Mouse (Mus musculus) hindbrain, embryonic 12.5 days (tissue): ENCODE measurements around the gene Plekhm3. TPM values are rescaled to one million over a fixed set of nuclear protein-coding genes. Genes with fewer than 3 reads are reported as not detected.
A peak's percentile ranks its signal among the peaks of the same experiment; 100 is the strongest.

Source experiments
- ATAC-seq: fragments of 200-750 bp; cut with Nextera tagmentation; 2 replicates; pipeline ENCODE4 v1.8.0; 2017; ENCODE audit warnings: moderate TSS enrichment; ENCODE audit not compliant: low FRiP score
- H3K27ac ChIP-seq: fragments of 300-500 bp; sonication (generic); 2 replicates; pipeline ENCODE4 v1.5.1; 2016; ENCODE audit warnings: mild to moderate bottlenecking
- H3K27me3 ChIP-seq: fragments of 300-500 bp; sonication (generic); 2 replicates; pipeline ENCODE4 v1.6.1; 2016; ENCODE audit warnings: mild to moderate bottlenecking
- H3K36me3 ChIP-seq: fragments of 300-500 bp; sonication (generic); 2 replicates; pipeline ENCODE4 v1.6.1; 2016; ENCODE audit warnings: mild to moderate bottlenecking
- H3K4me1 ChIP-seq: fragments of 300-500 bp; sonication (generic); 2 replicates; pipeline ENCODE4 v1.6.1; 2016
- H3K4me2 ChIP-seq: fragments of 300-500 bp; sonication (generic); replicated peaks from 2 replicates; pipeline ENCODE4 v1.6.1; 2016; ENCODE audit warnings: mild to moderate bottlenecking
- H3K4me3 ChIP-seq: fragments of 300-500 bp; sonication (generic); 2 replicates; pipeline ENCODE4 v1.5.1; 2016; ENCODE audit warnings: mild to moderate bottlenecking
- H3K9ac ChIP-seq: fragments of 300-500 bp; sonication (generic); 2 replicates; pipeline ENCODE4 v1.6.1; 2016; ENCODE audit warnings: mild to moderate bottlenecking, moderate library complexity
- H3K9me3 ChIP-seq: fragments of 300-500 bp; sonication (generic); replicated peaks from 2 replicates; pipeline ENCODE4 v1.6.1; 2016; ENCODE audit warnings: mild to moderate bottlenecking
- WGBS: fragments of 180-500 bp; shearing (Covaris S2); methylation state at CpG from one replicate; pipeline ENCODE4 v1.1.7; 2016; 5-methylcytosine and 5-hydroxymethylcytosine counted together
- polyA plus RNA-seq: library from polyadenylated mRNA; unstranded; fragments of >200 nt; fragmentation: Nextera tagmentation; extraction: Ambion mirVana; gene quantifications from 2 replicates; pipeline ENCODE4 v1.2.1, GENCODE M21; 2016

The Plekhm3 gene
- polyA plus RNA-seq, 1 experiment from 2014 or later, result 13.4 TPM

DNA sequence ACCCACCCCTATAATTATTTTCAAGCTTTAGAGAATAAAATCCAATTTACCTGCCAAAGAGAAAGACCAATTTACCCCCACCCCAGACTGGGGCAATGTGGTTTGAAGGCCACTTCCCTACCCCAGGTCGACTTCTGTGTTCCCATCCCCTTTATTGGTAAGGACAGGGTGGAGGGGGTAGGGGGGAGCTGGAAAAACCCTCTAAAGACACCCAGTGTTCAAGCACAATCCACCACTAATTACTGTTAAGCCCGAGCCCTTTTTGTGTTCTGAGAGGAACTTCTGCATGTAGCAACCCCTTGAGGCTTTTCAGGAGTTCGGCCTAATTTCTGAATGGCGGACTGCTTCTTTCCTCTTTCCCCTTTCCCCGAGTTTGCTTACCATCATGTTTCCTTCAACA lies 177.2 kb downstream of the Plekhm3 start:
- H3K9me3 ChIP-seq, result no peaks in the 10 kb centered on the region
- H3K27ac ChIP-seq, result no peak overlapping the region
- H3K4me1 ChIP-seq, result peaks cover 13% of the 10 kb centered on the region
- ATAC-seq, result peak; percentile 57; the same call in 1 of the 2 replicates
- peak overlapping the region; percentile 32 for H3K4me2 ChIP-seq
- peaks cover 6% of the 10 kb centered on the region; the same call in 1 of the 2 replicates for H3K27me3 ChIP-seq
- H3K36me3 ChIP-seq, result no peaks in the 10 kb centered on the region
- WGBS, result 26% methylated on average over 5 of the region's 5 CpGs
- no peak overlapping the region for H3K9ac ChIP-seq
- H3K4me3 ChIP-seq, result no peak overlapping the region

DNA sequence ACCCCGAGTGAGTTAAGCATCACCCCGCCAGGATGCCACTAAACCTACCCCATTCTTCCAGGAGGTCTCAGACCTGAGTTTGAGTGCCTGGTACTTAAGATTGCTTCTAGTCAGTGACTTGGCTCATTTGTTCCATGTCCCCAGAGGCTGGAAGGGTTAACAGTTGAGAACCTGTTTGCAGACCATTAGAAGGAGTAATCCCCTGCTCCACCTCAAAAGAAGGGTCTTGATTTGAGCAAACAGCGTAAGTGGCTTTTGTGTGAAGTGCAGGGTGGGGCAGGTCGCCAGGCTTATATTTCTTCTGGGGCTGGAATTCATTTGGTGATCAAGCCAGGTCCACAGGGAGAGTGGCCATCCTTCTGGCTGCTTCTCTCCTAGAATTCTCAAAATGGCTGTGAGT lies 183.3 kb downstream of the Plekhm3 start:
- Histone ChIP-seq H3K27ac (no peak overlapping the region), H3K9me3 (no peaks in the 10 kb centered on the region), H3K4me3 (no peak overlapping the region), H3K27me3 (peaks cover 3% of the 10 kb centered on the region; the same call in 1 of the 2 replicates), H3K36me3 (no peaks in the 10 kb centered on the region), H3K9ac (no peak overlapping the region), H3K4me2 (no peak overlapping the region), H3K4me1 (no peaks in the 10 kb centered on the region)
- no peak for ATAC-seq
- WGBS, result 76% methylated on average over 4 of the region's 4 CpGs

- 68% methylated on average over 6 of the region's 6 CpGs for WGBS
- no peak overlapping the region for H3K27ac ChIP-seq
- H3K4me1 ChIP-seq, result no peaks in the 10 kb centered on the region
- H3K9me3 ChIP-seq, result no peaks in the 10 kb centered on the region
- no peak overlapping the region for H3K4me3 ChIP-seq
- no peaks in the 10 kb centered on the region for H3K36me3 ChIP-seq
- no peak for ATAC-seq
- no peaks in the 10 kb centered on the region for H3K27me3 ChIP-seq
- H3K4me2 ChIP-seq, result no peak overlapping the region
- no peak overlapping the region for H3K9ac ChIP-seq
Measured at GRCm38 (mm10) chr1:64770169-64770568, 186.5 kb downstream of the Plekhm3 start.

- no peaks in the 10 kb centered on the region for H3K4me1 ChIP-seq
- H3K4me2 ChIP-seq, result no peak overlapping the region
- H3K27ac ChIP-seq, result no peak overlapping the region
- no peaks in the 10 kb centered on the region for H3K9me3 ChIP-seq
- H3K9ac ChIP-seq, result no peak overlapping the region
- no peak overlapping the region for H3K4me3 ChIP-seq
- H3K36me3 ChIP-seq, result no peaks in the 10 kb centered on the region
- H3K27me3 ChIP-seq, result no peaks in the 10 kb centered on the region
- WGBS, result 77% methylated on average over 4 of the region's 4 CpGs
- ATAC-seq, result no peak
Measured at GRCm38 (mm10) chr1:64761646-64762045, 195.0 kb downstream of the Plekhm3 start.

GRCm38 (mm10) chr1:64757766-64758165 lies 198.9 kb downstream of the Plekhm3 start:
- no peaks in the 10 kb centered on the region for H3K9me3 ChIP-seq
- no peak overlapping the region for H3K4me3 ChIP-seq
- H3K4me1 ChIP-seq, result no peaks in the 10 kb centered on the region
- H3K4me2 ChIP-seq, result no peak overlapping the region
- 83% methylated on average over 5 of the region's 5 CpGs for WGBS
- H3K36me3 ChIP-seq, result no peaks in the 10 kb centered on the region
- no peak overlapping the region for H3K27ac ChIP-seq
- ATAC-seq, result no peak
- no peak overlapping the region for H3K9ac ChIP-seq
- H3K27me3 ChIP-seq, result no peaks in the 10 kb centered on the region

- Histone ChIP-seq H3K9ac (no peak overlapping the region), H3K4me2 (no peak overlapping the region), H3K4me3 (no peak overlapping the region), H3K36me3 (no peaks in the 10 kb centered on the region), H3K27ac (no peak overlapping the region), H3K9me3 (no peaks in the 10 kb centered on the region), H3K27me3 (no peaks in the 10 kb centered on the region), H3K4me1 (no peaks in the 10 kb centered on the region)
- 36% methylated on average over 2 of the region's 2 CpGs for WGBS
- ATAC-seq, result no peak
Measured at GRCm38 (mm10) chr1:64757254-64757653, 199.4 kb downstream of the Plekhm3 start.

DNA sequence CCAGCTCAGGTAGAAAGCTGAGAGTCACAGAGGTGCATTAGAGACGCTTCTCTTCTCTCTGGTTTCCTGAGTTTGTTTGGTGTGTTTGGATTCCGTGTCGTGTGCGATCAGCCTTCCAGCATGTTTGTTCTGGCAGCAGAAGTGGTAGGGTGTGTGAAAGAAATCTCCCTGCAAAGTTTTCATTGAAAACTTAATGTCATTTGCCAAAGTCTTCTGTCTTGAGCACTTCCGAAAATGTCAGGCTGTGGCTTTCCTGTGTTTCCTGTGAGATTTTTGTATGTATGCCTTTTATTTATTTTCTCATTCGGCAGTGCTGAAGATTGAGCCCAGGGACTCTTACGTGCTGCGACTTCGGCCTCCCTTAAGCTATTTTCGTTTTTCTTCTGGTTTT lies 200.0 kb downstream of the Plekhm3 start:
- no peaks in the 10 kb centered on the region for H3K27me3 ChIP-seq
- H3K9me3 ChIP-seq, result no peaks in the 10 kb centered on the region
- no peak overlapping the region for H3K9ac ChIP-seq
- H3K4me1 ChIP-seq, result no peaks in the 10 kb centered on the region
- no peak overlapping the region for H3K4me3 ChIP-seq
- no peak overlapping the region for H3K4me2 ChIP-seq
- no peak overlapping the region for H3K27ac ChIP-seq
- WGBS, result 76% methylated on average over 10 of the region's 10 CpGs
- ATAC-seq, result no peak
- H3K36me3 ChIP-seq, result no peaks in the 10 kb centered on the region

DNA sequence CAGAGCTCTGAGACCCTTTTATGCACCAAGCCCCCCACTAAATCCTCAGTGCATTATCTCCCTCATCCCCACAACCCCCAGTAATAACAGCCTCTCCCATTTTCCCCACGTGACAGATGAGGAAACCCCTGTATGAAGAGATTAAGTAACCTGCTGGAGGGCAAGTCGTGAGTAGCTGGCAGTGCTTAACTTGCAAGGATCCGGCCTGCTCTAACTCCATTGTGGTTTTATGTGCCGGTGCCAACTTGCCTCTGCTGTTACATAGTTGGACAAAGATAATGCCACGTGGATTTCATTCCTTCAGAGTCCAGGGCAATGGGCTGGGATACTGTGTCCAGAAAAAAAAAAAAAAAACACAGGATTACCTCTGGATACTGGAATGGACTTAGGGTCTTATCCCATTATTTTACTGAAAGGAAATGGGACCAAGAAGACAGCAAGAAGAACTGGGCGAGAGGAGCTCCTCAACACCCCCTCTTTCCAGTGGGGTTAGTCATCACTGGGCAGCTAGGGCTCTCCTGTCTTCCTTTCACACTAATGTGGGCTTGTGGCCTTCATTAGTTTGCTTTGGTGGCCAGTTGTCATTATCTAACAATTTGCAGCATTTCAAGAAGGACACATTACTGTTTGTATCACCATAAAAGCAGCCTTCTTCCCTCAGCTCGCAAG lies 200.5 kb downstream of the Plekhm3 start:
- Histone ChIP-seq H3K4me2 (no peak overlapping the region), H3K36me3 (no peaks in the 10 kb centered on the region), H3K4me1 (no peaks in the 10 kb centered on the region), H3K9me3 (no peaks in the 10 kb centered on the region), H3K9ac (no peak overlapping the region), H3K27ac (no peak overlapping the region), H3K4me3 (no peak overlapping the region), H3K27me3 (no peaks in the 10 kb centered on the region)
- no peak for ATAC-seq
- 79% methylated on average over 7 of the region's 7 CpGs for WGBS

GRCm38 (mm10) chr1:64754658-64755057 lies 202.0 kb downstream of the Plekhm3 start:
- H3K4me3 ChIP-seq, result no peak overlapping the region
- H3K9ac ChIP-seq, result no peak overlapping the region
- 88% methylated on average over 5 of the region's 5 CpGs for WGBS
- H3K27ac ChIP-seq, result no peak overlapping the region
- H3K4me1 ChIP-seq, result no peaks in the 10 kb centered on the region
- no peak for ATAC-seq
- H3K27me3 ChIP-seq, result no peaks in the 10 kb centered on the region
- no peak overlapping the region for H3K4me2 ChIP-seq
- no peaks in the 10 kb centered on the region for H3K9me3 ChIP-seq
- no peaks in the 10 kb centered on the region for H3K36me3 ChIP-seq

DNA sequence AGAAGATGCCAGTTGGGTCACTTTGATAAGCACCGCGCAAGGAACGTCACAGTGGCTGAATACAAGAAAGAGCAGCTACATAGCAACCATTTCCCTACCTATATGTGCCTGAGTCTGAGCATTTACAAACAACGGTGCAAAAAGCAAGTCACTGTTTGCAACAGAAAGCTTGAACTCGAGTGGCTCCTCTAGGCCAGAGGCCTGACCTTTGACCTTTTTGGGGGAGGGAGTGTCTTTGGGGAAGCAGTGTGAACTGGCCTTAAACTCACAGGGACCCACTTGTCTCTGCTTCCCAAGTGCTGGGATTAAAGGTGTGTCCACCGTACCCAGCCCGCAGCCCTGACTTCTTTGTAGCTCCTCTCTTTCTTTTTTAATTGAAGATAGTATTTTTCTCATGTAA lies 203.0 kb downstream of the Plekhm3 start:
- Histone ChIP-seq H3K9me3 (no peaks in the 10 kb centered on the region), H3K27ac (no peak overlapping the region), H3K4me1 (no peaks in the 10 kb centered on the region), H3K4me3 (no peak overlapping the region), H3K27me3 (no peaks in the 10 kb centered on the region), H3K4me2 (no peak overlapping the region), H3K36me3 (no peaks in the 10 kb centered on the region), H3K9ac (no peak overlapping the region)
- 76% methylated on average over 7 of the region's 7 CpGs for WGBS
- no peak for ATAC-seq

- H3K9ac ChIP-seq, result no peak overlapping the region
- no peak overlapping the region for H3K4me2 ChIP-seq
- H3K4me3 ChIP-seq, result no peak overlapping the region
- H3K27ac ChIP-seq, result no peak overlapping the region
- H3K9me3 ChIP-seq, result no peaks in the 10 kb centered on the region
- no peaks in the 10 kb centered on the region for H3K4me1 ChIP-seq
- 90% methylated on average over 8 of the region's 8 CpGs for WGBS
- no peaks in the 10 kb centered on the region for H3K27me3 ChIP-seq
- no peak for ATAC-seq
- H3K36me3 ChIP-seq, result no peaks in the 10 kb centered on the region
Measured at GRCm38 (mm10) chr1:64753109-64753508, 203.5 kb downstream of the Plekhm3 start.

GRCm38 (mm10) chr1:64744616-64745015 lies 212.0 kb downstream of the Plekhm3 start:
- Histone ChIP-seq H3K27me3 (no peaks in the 10 kb centered on the region), H3K36me3 (no peaks in the 10 kb centered on the region), H3K27ac (no peak overlapping the region), H3K4me1 (no peaks in the 10 kb centered on the region), H3K4me2 (no peak overlapping the region), H3K4me3 (no peak overlapping the region), H3K9ac (no peak overlapping the region), H3K9me3 (no peaks in the 10 kb centered on the region)
- ATAC-seq, result no peak

GRCm38 (mm10) chr1:64742741-64743408 lies 213.7 kb downstream of the Plekhm3 start:
- no peak for ATAC-seq
- Histone ChIP-seq H3K4me3 (no peak overlapping the region), H3K9me3 (no peaks in the 10 kb centered on the region), H3K4me1 (peaks cover 8% of the 10 kb centered on the region), H3K27ac (no peak overlapping the region), H3K27me3 (peaks cover 10% of the 10 kb centered on the region), H3K4me2 (no peak overlapping the region), H3K9ac (no peak overlapping the region), H3K36me3 (no peaks in the 10 kb centered on the region)
- WGBS, result 90% methylated on average over 18 of the region's 18 CpGs
